Mouse (Mus musculus): ENCODE results near the gene Qrfp. TPM values are rescaled to one million over a fixed set of nuclear protein-coding genes. Genes with fewer than 3 reads are reported as not detected.

Qrfp gene
- polyA plus RNA-seq, 1 experiment = not detected

GRCm38 (mm10) chr2:31845512-31845895, 35.1 kb upstream of the Qrfp start:
- TF ChIP-seq CTCF (IDR thresholded peaks at IDR 0.05; ENCODE audit: insufficient read depth, low read depth, low read length) (no peak), POLR2A (IDR thresholded peaks at IDR 0.05; ENCODE audit: insufficient read depth, low read depth, low read length) (no peak)
- 2% methylated on average over 26 of the region's 26 CpGs for WGBS

DNA sequence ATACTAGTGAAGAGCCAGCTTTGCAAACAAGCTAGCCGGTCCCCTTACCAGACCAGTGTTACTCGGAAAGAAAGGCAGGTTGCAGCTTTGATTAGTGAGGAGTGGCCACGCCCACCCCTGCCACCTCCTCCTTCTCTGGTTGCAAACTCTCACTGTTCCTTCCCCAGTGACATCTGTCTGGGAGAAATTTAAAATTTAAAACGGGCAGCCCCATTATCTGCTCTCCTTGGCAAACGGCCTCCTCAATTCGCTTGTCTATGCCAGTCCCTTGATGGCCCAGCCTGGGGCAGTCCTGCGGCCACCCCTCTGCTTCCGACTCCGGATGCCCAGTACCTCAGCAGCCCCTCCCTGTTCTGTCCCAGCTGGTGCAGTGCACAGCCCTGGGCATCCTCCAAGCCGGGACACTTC, 34.4 kb upstream of the Qrfp start:
- H3K27ac ChIP-seq (ENCODE audit: insufficient read depth, low read depth, low read length) = no peak overlapping the region
- TF ChIP-seq POLR2A (IDR thresholded peaks at IDR 0.05; ENCODE audit: insufficient read depth, low read depth, low read length) = no peak
- no peak for TF ChIP-seq CTCF (IDR thresholded peaks at IDR 0.05; ENCODE audit: insufficient read depth, low read depth, low read length)
- H3K4me1 ChIP-seq (ENCODE audit: control insufficient read depth, insufficient read depth, low read length) = peaks cover 17% of the 10 kb centered on the region
- 0 out of 2 replicates have a peak overlapping the region, but pooled peaks have one; percentile 63 for H3K4me3 ChIP-seq (ENCODE audit: insufficient read depth, low read depth, low read length)
- 32% methylated on average over 10 of the region's 10 CpGs for WGBS

More at GRCm38 (mm10) chr2:31845512-31845895, 35.1 kb upstream of the Qrfp start:
- Histone ChIP-seq H3K4me3 (ENCODE audit: insufficient read depth, low read depth, low read length) (peak overlapping the region; percentile 63), H3K27ac (ENCODE audit: insufficient read depth, low read depth, low read length) (no peak overlapping the region), H3K4me1 (ENCODE audit: control insufficient read depth, insufficient read depth, low read length) (peaks cover 17% of the 10 kb centered on the region)

DNA sequence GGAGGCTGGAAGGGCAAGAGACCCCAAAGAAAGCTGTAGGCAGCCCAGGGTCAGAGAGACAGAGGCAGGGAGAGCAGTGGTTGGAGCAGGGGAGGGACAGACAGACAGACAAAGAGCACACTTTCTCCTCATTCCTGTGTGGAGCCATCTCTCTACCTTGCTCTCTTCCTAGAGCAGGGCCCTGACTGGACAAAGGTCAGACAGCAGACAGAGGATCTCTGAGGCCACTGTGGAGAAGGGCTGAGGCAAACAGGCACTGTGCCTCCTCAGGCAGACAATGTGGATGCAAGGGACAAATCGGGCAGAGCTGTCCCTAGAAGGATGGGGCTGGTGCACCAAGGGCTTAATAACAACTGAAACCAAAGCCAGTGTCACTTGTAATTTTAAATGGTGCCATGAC, 28.5 kb upstream of the Qrfp start:
- Histone ChIP-seq H3K4me3 (ENCODE audit: insufficient read depth, low read depth, low read length) (no peak overlapping the region), H3K4me1 (ENCODE audit: control insufficient read depth, insufficient read depth, low read length) (peaks cover 9% of the 10 kb centered on the region), H3K27ac (ENCODE audit: insufficient read depth, low read depth, low read length) (no peak overlapping the region)
- TF ChIP-seq POLR2A (IDR thresholded peaks at IDR 0.05; ENCODE audit: insufficient read depth, low read depth, low read length) (no peak), CTCF (IDR thresholded peaks at IDR 0.05; ENCODE audit: insufficient read depth, low read depth, low read length) (no peak)
- 82% methylated on average over 1 of the region's 1 CpGs for WGBS

DNA sequence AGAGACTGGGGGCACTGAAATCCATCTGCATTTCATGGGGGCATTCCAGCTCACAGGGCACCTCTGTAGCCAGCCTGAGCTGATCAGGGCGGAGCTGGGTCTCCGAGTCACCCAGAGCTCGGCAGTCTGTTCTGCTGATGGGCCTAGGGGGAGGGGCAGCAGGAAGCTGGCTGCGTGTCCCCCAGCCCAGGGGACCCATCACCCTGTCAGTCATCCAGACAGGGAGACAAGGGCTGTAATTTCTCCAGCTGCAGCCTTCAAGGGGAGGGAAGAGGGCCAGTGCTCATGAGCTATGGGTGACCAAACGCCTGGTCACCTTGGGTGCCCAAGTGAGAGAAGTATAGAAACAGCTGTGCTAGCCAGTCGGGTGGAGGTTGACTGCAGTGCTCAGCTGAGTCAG, 26.6 kb upstream of the Qrfp start:
- Histone ChIP-seq H3K27ac (ENCODE audit: insufficient read depth, low read depth, low read length) (no peak overlapping the region), H3K4me1 (ENCODE audit: control insufficient read depth, insufficient read depth, low read length) (peaks cover 9% of the 10 kb centered on the region), H3K4me3 (ENCODE audit: insufficient read depth, low read depth, low read length) (no peak overlapping the region)
- TF ChIP-seq POLR2A (IDR thresholded peaks at IDR 0.05; ENCODE audit: insufficient read depth, low read depth, low read length) (no peak), CTCF (IDR thresholded peaks at IDR 0.05; ENCODE audit: insufficient read depth, low read depth, low read length) (no peak)
- WGBS = 42% methylated on average over 6 of the region's 6 CpGs

DNA sequence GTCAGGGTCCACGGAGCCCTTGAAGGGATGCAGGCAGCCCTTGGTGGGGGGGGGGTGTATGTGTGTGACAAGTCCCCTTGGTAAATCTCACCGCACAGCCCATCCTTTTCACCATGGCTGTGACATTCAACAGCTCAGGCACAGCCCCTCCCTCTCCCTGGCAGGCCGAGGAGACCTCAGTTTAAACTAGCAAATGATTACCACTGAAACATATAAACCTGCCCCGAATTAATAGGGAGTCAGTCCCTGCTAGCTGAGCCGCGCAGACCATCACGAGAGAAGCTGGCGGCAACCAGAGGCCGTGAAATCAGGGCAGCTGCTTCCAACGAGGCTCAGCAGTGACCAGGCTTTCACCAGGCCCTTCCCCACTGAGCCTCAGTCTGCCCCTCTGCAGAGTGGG, 25.7 kb upstream of the Qrfp start:
- 75% methylated on average over 10 of the region's 10 CpGs for WGBS
- H3K4me1 ChIP-seq (ENCODE audit: control insufficient read depth, insufficient read depth, low read length) = peaks cover 9% of the 10 kb centered on the region
- H3K27ac ChIP-seq (ENCODE audit: insufficient read depth, low read depth, low read length) = no peak overlapping the region
- TF ChIP-seq POLR2A (IDR thresholded peaks at IDR 0.05; ENCODE audit: insufficient read depth, low read depth, low read length) (no peak), CTCF (IDR thresholded peaks at IDR 0.05; ENCODE audit: insufficient read depth, low read depth, low read length) (no peak)
- no peak overlapping the region for H3K4me3 ChIP-seq (ENCODE audit: insufficient read depth, low read depth, low read length)

- 31% methylated on average over 4 of the region's 4 CpGs for WGBS
- TF ChIP-seq POLR2A (IDR thresholded peaks at IDR 0.05; ENCODE audit: insufficient read depth, low read depth, low read length) = no peak
- no peak for TF ChIP-seq CTCF (IDR thresholded peaks at IDR 0.05; ENCODE audit: insufficient read depth, low read depth, low read length)
- no peak overlapping the region for H3K4me3 ChIP-seq (ENCODE audit: insufficient read depth, low read depth, low read length)
- H3K4me1 ChIP-seq (ENCODE audit: control insufficient read depth, insufficient read depth, low read length) = peaks cover 35% of the 10 kb centered on the region
- no peak overlapping the region for H3K27ac ChIP-seq (ENCODE audit: insufficient read depth, low read depth, low read length)
Observed at GRCm38 (mm10) chr2:31828311-31828825, 18.0 kb upstream of the Qrfp start.

GRCm38 (mm10) chr2:31827877-31828276, 17.5 kb upstream of the Qrfp start:
- Histone ChIP-seq H3K4me1 (ENCODE audit: control insufficient read depth, insufficient read depth, low read length) (peaks cover 40% of the 10 kb centered on the region), H3K27ac (ENCODE audit: insufficient read depth, low read depth, low read length) (no peak overlapping the region), H3K4me3 (ENCODE audit: insufficient read depth, low read depth, low read length) (no peak overlapping the region)
- TF ChIP-seq POLR2A (IDR thresholded peaks at IDR 0.05; ENCODE audit: insufficient read depth, low read depth, low read length) = no peak
- TF ChIP-seq CTCF (IDR thresholded peaks at IDR 0.05; ENCODE audit: insufficient read depth, low read depth, low read length) = no peak
- WGBS = 25% methylated on average over 7 of the region's 7 CpGs

DNA sequence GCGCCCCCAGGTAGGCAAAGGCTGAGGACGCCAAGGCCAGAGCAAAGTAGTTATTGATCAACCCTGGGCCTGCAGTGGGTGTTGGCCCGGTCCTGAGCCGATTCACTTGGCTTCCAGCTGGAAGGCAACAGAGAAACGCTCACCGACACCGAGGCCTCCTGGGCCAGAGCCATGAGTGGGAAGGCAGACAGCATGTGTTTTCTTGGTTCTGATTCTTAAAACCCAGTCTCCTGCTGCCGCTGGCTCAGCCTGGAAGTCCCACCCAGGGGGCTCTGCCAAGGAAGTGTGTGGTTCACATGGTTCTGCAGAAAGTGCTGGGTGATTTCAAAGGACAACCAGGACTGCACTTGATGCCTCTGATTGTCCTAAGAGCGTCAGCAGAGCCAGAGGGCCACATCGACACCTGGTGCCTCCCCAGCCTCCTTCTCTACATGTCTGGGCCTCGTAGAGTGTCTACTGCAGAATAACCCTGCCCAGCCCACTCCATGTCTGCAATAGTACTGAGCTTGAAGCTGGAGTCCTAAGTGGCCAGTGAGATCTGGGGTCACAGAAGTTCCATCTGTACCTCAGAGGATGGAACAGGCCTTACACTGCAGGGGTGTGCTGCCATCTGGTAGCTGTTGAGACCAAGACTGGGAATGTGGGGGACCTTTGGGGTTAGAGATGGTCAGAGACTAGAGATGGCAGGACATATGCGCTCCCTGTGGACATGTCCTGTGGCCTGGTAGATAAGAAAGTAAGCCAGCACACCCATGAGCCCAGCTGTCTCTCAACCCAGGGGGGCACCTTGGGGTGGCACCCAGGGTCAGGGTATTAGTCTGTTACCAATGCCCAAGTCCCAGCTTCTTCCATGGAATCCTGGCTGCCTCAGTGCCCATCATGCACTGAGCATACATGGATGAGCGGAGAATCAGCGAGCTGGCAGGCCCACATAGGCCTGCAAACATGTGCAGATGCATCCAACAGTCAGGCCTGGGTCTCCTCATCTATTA, 16.0 kb upstream of the Qrfp start:
- TF ChIP-seq POLR2A (IDR thresholded peaks at IDR 0.05; ENCODE audit: insufficient read depth, low read depth, low read length) = no peak
- TF ChIP-seq CTCF (IDR thresholded peaks at IDR 0.05; ENCODE audit: insufficient read depth, low read depth, low read length) = no peak
- peaks cover 46% of the 10 kb centered on the region for H3K4me1 ChIP-seq (ENCODE audit: control insufficient read depth, insufficient read depth, low read length)
- WGBS = 76% methylated on average over 14 of the region's 14 CpGs
- no peak overlapping the region for H3K4me3 ChIP-seq (ENCODE audit: insufficient read depth, low read depth, low read length)
- no peak overlapping the region for H3K27ac ChIP-seq (ENCODE audit: insufficient read depth, low read depth, low read length)

DNA sequence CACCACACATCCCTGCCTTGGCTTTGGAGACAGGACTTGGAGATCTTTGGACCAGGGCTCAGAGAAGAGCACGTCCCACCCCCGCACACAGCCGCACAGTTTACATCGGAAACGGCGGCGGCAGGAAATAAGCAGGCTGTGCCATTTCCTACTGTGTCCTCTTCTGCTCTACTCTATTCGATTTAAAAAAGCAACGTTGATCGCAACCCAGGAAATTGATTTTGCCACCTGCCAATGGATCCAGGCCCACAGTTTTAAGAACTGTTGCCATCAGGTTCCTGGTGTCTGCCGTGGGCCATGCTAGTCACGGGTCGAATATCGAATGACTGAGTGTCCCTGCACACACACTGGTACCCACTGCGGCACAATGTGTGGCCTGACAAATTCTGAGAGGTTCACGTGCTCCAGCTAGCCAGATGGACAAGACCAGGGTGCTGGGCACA, 15.1 kb upstream of the Qrfp start:
- H3K4me1 ChIP-seq (ENCODE audit: control insufficient read depth, insufficient read depth, low read length) = peaks cover 46% of the 10 kb centered on the region
- TF ChIP-seq CTCF (IDR thresholded peaks at IDR 0.05; ENCODE audit: insufficient read depth, low read depth, low read length) (no peak), POLR2A (IDR thresholded peaks at IDR 0.05; ENCODE audit: insufficient read depth, low read depth, low read length) (no peak)
- H3K27ac ChIP-seq (ENCODE audit: insufficient read depth, low read depth, low read length) = no peak overlapping the region
- 47% methylated on average over 16 of the region's 16 CpGs for WGBS
- H3K4me3 ChIP-seq (ENCODE audit: insufficient read depth, low read depth, low read length) = no peak overlapping the region
